Mouse (Mus musculus) erythroblast, embryonic 14.5 days (primary cell): ENCODE results near the gene Tmem132e.

Experiments used
- GATA1 ChIP-seq: IDR thresholded peaks from 2 replicates; pipeline ENCODE4 v1.6.1; 2012; ENCODE audit warnings: low read length, inconsistent platforms, mixed read lengths
- TAL1 ChIP-seq: IDR thresholded peaks from 3 replicates; pipeline ENCODE4 v1.6.1; 2012; ENCODE audit warnings: low read length, inconsistent platforms, mixed read lengths

GRCm38 (mm10) chr11:82465536-82465935 is 76.8 kb downstream of the Tmem132e start:
- no peak for TF ChIP-seq TAL1
- no peak for TF ChIP-seq GATA1
